Mouse (Mus musculus) liver, adult 2 months (tissue): ENCODE measurements around the gene Ankrd52. TPM values are rescaled to one million over a fixed set of nuclear protein-coding genes. Genes with fewer than 3 reads are reported as not detected.

Experiments
- DNase-seq: peaks from one replicate; pipeline ENCODE4 v3.0.0-alpha.2; 2011; ENCODE audit warnings: low read depth, low spot score; ENCODE audit errors: extremely low read depth
- H3K27ac ChIP-seq: fragments of 200-500 bp; replicated peaks from 2 replicates; pipeline ENCODE4 v1.5.1; 2012; ENCODE audit warnings: low read depth, mild to moderate bottlenecking, control low read depth, inconsistent platforms, low read length; ENCODE audit not compliant: insufficient read depth
- H3K27me3 ChIP-seq: fragments of 200-500 bp; 2 replicates; pipeline ENCODE4 v1.6.1; 2012; ENCODE audit warnings: mild to moderate bottlenecking, moderate library complexity, low read length, inconsistent platforms; ENCODE audit not compliant: control insufficient read depth, insufficient read depth
- H3K36me3 ChIP-seq: fragments of 200-500 bp; 2 replicates; pipeline ENCODE4 v1.6.1; 2012; ENCODE audit warnings: low read length, inconsistent platforms; ENCODE audit not compliant: control insufficient read depth, insufficient read depth
- H3K4me1 ChIP-seq: fragments of 200-500 bp; 2 replicates; pipeline ENCODE4 v1.6.1; 2011; ENCODE audit warnings: low read length; ENCODE audit not compliant: control insufficient read depth, insufficient read depth
- H3K4me3 ChIP-seq: fragments of 200-500 bp; 2 replicates; pipeline ENCODE4 v1.5.1; 2011; ENCODE audit warnings: low read depth, mild to moderate bottlenecking, control low read depth, low read length, moderate library complexity; ENCODE audit not compliant: insufficient read depth
- H3K79me2 ChIP-seq: fragments of 200-500 bp; 2 replicates; pipeline ENCODE4 v1.6.1; 2012; ENCODE audit warnings: inconsistent platforms, mild to moderate bottlenecking, low read length, moderate library complexity; ENCODE audit not compliant: control insufficient read depth, insufficient read depth
- H3K9ac ChIP-seq: fragments of 200-500 bp; 2 replicates; pipeline ENCODE4 v1.6.1; 2012; ENCODE audit warnings: low read depth, mild to moderate bottlenecking, control low read depth, inconsistent platforms, low read length
- CTCF ChIP-seq: fragments of 200-500 bp; IDR thresholded peaks from 2 replicates; pipeline ENCODE4 v1.5.1; 2011; ENCODE audit warnings: low read depth, low read length, control low read depth
- POLR2A ChIP-seq: fragments of 200-500 bp; IDR thresholded peaks from 2 replicates; pipeline ENCODE4 v1.6.1; 2011; ENCODE audit warnings: low read length, control low read depth; ENCODE audit not compliant: insufficient read depth; ENCODE audit errors: extremely low read depth
- WGBS: fragments of 180-500 bp; shearing (Covaris S2); methylation state at CpG from one replicate; pipeline ENCODE4 v1.1.7; 2018; 5-methylcytosine and 5-hydroxymethylcytosine counted together
- polyA plus RNA-seq: library from polyadenylated mRNA; depleted of rRNA; stranded (reverse); fragments of >200 nt; gene quantifications from 2 replicates; pipeline ENCODE4 v1.2.3, GENCODE M21; 2012
- total RNA-seq: library from RNA; depleted of rRNA; stranded (reverse); fragments of >200 nt; gene quantifications from 2 replicates; pipeline ENCODE4 v1.2.3, GENCODE M21; 2014

Ankrd52 gene
- total and polyA plus RNA-seq, 2 experiments = 5.6 to 14.8 TPM

GRCm38 (mm10) chr10:128396716-128397264 lies 19.9 kb downstream of the Ankrd52 start:
- Histone ChIP-seq H3K9ac (no peak overlapping the region), H3K79me2 (no peaks in the 10 kb centered on the region), H3K27ac (no peak overlapping the region), H3K4me3 (no peak overlapping the region), H3K36me3 (no peaks in the 10 kb centered on the region; the same call in 1 of the 2 replicates), H3K4me1 (peaks cover 11% of the 10 kb centered on the region; the same call in 1 of the 2 replicates), H3K27me3 (no peaks in the 10 kb centered on the region)
- 61% methylated on average over 10 of the region's 10 CpGs for WGBS
- no peak for DNase-seq
- TF ChIP-seq POLR2A = no peak
- no peak for TF ChIP-seq CTCF

GRCm38 (mm10) chr10:128397466-128397865 lies 20.6 kb downstream of the Ankrd52 start:
- Histone ChIP-seq H3K9ac (no peak overlapping the region), H3K4me1 (peaks cover 11% of the 10 kb centered on the region; the same call in 1 of the 2 replicates), H3K27me3 (no peaks in the 10 kb centered on the region), H3K27ac (no peak overlapping the region), H3K79me2 (no peaks in the 10 kb centered on the region), H3K36me3 (no peaks in the 10 kb centered on the region; the same call in 1 of the 2 replicates), H3K4me3 (no peak overlapping the region)
- peak; percentile 64 for DNase-seq
- TF ChIP-seq CTCF (no peak), POLR2A (no peak)
- 49% methylated on average over 7 of the region's 7 CpGs for WGBS

GRCm38 (mm10) chr10:128400338-128400737 lies 23.4 kb downstream of the Ankrd52 start:
- no peak for TF ChIP-seq POLR2A
- TF ChIP-seq CTCF = no peak
- Histone ChIP-seq H3K27me3 (no peaks in the 10 kb centered on the region), H3K27ac (no peak overlapping the region), H3K4me1 (peaks cover 11% of the 10 kb centered on the region; the same call in 1 of the 2 replicates), H3K4me3 (no peak overlapping the region), H3K36me3 (no peaks in the 10 kb centered on the region), H3K9ac (no peak overlapping the region), H3K79me2 (no peaks in the 10 kb centered on the region)
- 56% methylated on average over 5 of the region's 5 CpGs for WGBS
- DNase-seq = no peak

GRCm38 (mm10) chr10:128401056-128401455 lies 24.1 kb downstream of the Ankrd52 start, which contains the start of gene Slc39a5:
Gene Slc39a5, minus strand, starts transcription at chr10:128401229.
- TF ChIP-seq CTCF (no peak), POLR2A (no peak)
- Histone ChIP-seq H3K27ac (no peak within 1 kb of the TSS), H3K79me2 (no peaks in the 10 kb centered on the region), H3K36me3 (no peaks in the 10 kb centered on the region), H3K4me1 (peaks cover 5% of the 10 kb centered on the region; the same call in 1 of the 2 replicates), H3K4me3 (no peak within 1 kb of the TSS), H3K9ac (no peak within 1 kb of the TSS), H3K27me3 (no peaks in the 10 kb centered on the region)
- WGBS = 15% methylated on average over 2 of the region's 2 CpGs
- no peak for DNase-seq

GRCm38 (mm10) chr10:128401638-128402037 lies 24.7 kb downstream of the Ankrd52 start:
- no peak for DNase-seq
- no peak overlapping the region for H3K27ac ChIP-seq
- H3K27me3 ChIP-seq = no peaks in the 10 kb centered on the region
- H3K36me3 ChIP-seq = no peaks in the 10 kb centered on the region
- no peak overlapping the region for H3K9ac ChIP-seq
- TF ChIP-seq POLR2A (no peak), CTCF (no peak)
- H3K4me3 ChIP-seq = no peak overlapping the region
- 78% methylated on average over 9 of the region's 9 CpGs for WGBS
- no peaks in the 10 kb centered on the region for H3K79me2 ChIP-seq
- H3K4me1 ChIP-seq = no peaks in the 10 kb centered on the region

- DNase-seq = no peak
- TF ChIP-seq CTCF (no peak), POLR2A (no peak)
- no peaks in the 10 kb centered on the region; the same call in 1 of the 2 replicates for H3K36me3 ChIP-seq
- H3K79me2 ChIP-seq = no peaks in the 10 kb centered on the region
- no peak overlapping the region for H3K27ac ChIP-seq
- no peaks in the 10 kb centered on the region for H3K27me3 ChIP-seq
- 60% methylated on average over 7 of the region's 7 CpGs for WGBS
- no peak overlapping the region for H3K4me3 ChIP-seq
- H3K4me1 ChIP-seq = peaks cover 5% of the 10 kb centered on the region
- no peak overlapping the region for H3K9ac ChIP-seq
These were observed 27.0 kb downstream of the Ankrd52 start for GRCm38 (mm10) chr10:128403931-128404330.
